Mouse (Mus musculus) myocyte (in vitro differentiated cells): ENCODE data around the gene Clstn3.

Source experiments
- CEBPB ChIP-seq: IDR thresholded peaks from 2 replicates; pipeline ENCODE4 v1.6.1; 2011; ENCODE audit warnings: mild to moderate bottlenecking, moderate library complexity; ENCODE audit not compliant: poor library complexity, insufficient read depth, severe bottlenecking
- E2F4 ChIP-seq: IDR thresholded peaks from one replicate; pipeline ENCODE4 v1.6.1; 2011; ENCODE audit warnings: mild to moderate bottlenecking, control low read depth, moderate library complexity; ENCODE audit not compliant: insufficient read depth
- MAX ChIP-seq: IDR thresholded peaks from one replicate; pipeline ENCODE4 v1.6.1; 2011; ENCODE audit warnings: low read depth, mild to moderate bottlenecking, control low read depth
- MYOD1 ChIP-seq, 3 experiments: IDR thresholded peaks; one replicate each; pipeline ENCODE4 v1.6.1; 2011; ENCODE audit warnings: control low read depth in 2 of 3, low read depth in 2 of 3, mild to moderate bottlenecking in 2 of 3, moderate library complexity in 1 of 3; ENCODE audit not compliant: insufficient read length in 2 of 3, control insufficient read depth in 1 of 3
- MYOG ChIP-seq, 3 experiments: IDR thresholded peaks; one replicate each; pipeline ENCODE4 v1.6.1; 2011; ENCODE audit warnings: control low read depth in 2 of 3, low read depth in 2 of 3, mild to moderate bottlenecking in 2 of 3; ENCODE audit not compliant: insufficient read length in 2 of 3, control insufficient read depth in 1 of 3, insufficient read depth in 1 of 3
- POLR2A ChIP-seq: IDR thresholded peaks from one replicate; pipeline ENCODE4 v1.6.1; 2011; ENCODE audit warnings: low read depth, mild to moderate bottlenecking, control low read depth, moderate library complexity; ENCODE audit not compliant: insufficient read length
- POLR2AphosphoS2 ChIP-seq: IDR thresholded peaks from one replicate; pipeline ENCODE4 v1.6.1; 2011; ENCODE audit warnings: low read depth, control low read depth; ENCODE audit not compliant: insufficient read length
- REST ChIP-seq: IDR thresholded peaks from one replicate; pipeline ENCODE4 v1.6.1; 2011; ENCODE audit warnings: mild to moderate bottlenecking, control low read depth, moderate library complexity; ENCODE audit not compliant: insufficient read depth, insufficient read length
- SRF ChIP-seq: IDR thresholded peaks from one replicate; pipeline ENCODE4 v1.6.1; 2011; ENCODE audit warnings: low read depth; ENCODE audit not compliant: control insufficient read depth, insufficient read length
- TCF12 ChIP-seq: IDR thresholded peaks from one replicate; pipeline ENCODE4 v1.6.1; 2011; ENCODE audit warnings: mild to moderate bottlenecking, control low read depth; ENCODE audit not compliant: poor library complexity, insufficient read depth, severe bottlenecking
- TCF3 ChIP-seq: IDR thresholded peaks from one replicate; pipeline ENCODE4 v1.6.1; 2011; ENCODE audit warnings: low read depth, control low read depth; ENCODE audit not compliant: insufficient read length
- USF1 ChIP-seq: IDR thresholded peaks from one replicate; pipeline ENCODE4 v1.6.1; 2011; ENCODE audit warnings: low read depth, mild to moderate bottlenecking, control low read depth, moderate library complexity

DNA sequence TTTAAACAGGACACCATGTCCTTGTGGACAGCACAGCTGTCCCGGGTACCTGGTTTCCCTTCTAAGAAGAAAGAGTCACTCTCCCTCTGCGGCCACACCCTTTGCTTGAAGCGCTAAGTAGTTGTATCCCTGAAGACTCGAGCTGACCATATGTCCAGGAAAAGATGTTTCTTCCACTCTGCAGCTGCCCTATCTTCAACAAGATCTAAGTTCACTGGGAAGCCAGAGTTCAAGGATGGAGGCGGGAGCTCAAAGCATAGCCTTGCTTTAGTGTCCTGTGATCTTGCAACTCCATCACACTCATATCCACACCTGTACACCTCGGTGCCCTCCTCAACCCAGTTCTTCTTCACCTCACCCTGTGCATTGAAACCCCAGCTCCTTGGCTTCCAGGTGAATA lies 47.3 kb upstream of the Clstn3 start:
- TF ChIP-seq MYOG (IDR thresholded peaks at IDR 0.05; ENCODE audit: control insufficient read depth in 1 of 3, insufficient read depth in 1 of 3, insufficient read length in 2 of 3, low read depth in 2 of 3) = no peak
- TF ChIP-seq MYOD1 (IDR thresholded peaks at IDR 0.05; ENCODE audit: control insufficient read depth in 1 of 3, insufficient read length in 2 of 3, low read depth in 2 of 3) = no peak
- no peak for TF ChIP-seq TCF12
- TF ChIP-seq POLR2A = no peak
- no peak for TF ChIP-seq USF1
- TF ChIP-seq E2F4 = no peak
- TF ChIP-seq CEBPB = no peak
- TF ChIP-seq TCF3 = no peak
- TF ChIP-seq MAX = no peak
- TF ChIP-seq POLR2AphosphoS2 = no peak
- TF ChIP-seq SRF = no peak
- TF ChIP-seq REST = no peak
